Mouse (Mus musculus): ENCODE data around the gene Ttbk2.

The Ttbk2 gene

DNA sequence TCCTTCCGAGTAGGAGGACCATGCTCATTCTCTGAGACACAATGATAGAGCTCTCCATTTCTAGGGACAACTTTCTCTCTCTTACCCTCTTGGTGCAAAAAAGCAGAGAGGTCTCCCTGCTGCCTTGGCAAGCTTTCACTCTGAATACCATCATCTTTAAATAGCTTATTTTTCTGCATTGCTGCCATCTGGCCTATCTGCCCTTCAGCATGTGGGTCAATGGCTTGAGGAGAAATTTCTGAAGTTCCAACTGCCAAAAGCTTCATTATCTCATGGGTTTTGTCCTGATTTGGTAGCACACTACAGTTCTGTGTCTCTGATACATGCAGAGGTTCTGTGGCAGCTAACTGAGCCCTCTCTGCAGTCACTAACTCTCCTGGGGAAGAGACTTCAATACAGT, 104.9 kb downstream of the Ttbk2 start:
- no peak for DNase-seq (ENCODE audit: low spot score)

DNA sequence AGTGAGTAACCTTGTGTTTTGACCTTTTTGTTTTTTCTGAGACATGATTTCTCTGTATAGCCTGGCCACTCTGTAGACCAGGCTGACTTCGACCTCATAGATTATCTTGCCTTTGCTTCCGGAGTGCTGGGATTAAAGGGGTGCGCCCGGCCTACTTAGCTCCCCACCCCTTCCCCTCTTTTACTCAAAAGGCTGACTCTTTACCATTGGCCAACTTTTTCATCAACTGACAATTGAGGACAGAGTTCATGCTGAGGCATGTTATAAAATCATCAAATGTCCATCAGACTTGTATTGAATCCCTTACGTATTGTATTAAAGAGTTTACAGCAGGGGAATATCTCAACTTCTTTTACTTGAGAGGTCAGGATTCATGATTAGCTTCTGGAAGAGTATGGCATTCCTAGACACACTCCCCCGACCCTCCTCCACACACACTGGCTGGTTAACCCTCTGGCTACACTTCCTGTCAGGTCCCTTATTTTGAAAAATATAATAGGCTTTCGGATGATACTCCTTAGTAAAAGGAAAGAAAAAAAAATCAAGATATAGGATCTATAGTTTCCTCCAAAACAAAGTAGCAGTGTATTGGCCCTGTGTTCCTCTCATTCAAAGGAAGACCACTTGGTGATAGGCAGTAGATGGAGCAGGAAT, 118.4 kb downstream of the Ttbk2 start:
- DNase-seq (ENCODE audit: low spot score): no peak

DNA sequence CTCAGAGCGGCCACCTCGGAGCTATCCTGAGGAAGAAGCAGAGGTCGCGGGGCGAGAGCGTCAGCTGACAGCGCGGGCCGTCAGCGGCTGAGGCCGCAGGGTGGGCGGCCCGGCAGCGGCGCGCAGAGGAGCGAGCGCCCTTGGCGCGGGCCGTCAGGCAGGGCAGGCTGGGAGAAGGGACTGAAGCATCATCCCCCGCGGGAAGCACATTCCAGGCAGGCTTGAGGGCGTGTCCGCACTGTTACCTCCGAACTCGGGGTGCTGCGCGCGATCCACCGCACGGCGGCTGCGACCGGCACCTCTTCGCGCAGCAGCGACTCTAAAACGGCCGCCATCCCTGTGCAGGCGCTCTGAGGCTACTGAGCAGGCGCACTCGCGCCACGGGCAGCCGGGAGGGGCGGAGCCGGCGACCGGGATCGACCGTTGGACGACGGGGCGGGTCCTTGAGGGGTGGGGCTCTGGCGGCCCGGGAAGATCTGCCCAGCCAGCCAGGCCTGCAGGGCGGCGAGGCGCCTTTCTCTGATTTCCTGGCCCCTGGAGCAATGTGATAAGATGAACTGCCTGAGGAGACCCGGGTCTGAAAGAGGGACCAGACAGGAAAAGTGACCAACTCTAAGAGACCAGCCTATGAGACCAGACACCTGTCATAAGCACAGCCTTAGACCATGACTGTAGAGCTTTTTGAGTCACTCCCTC, 119.1 kb downstream of the Ttbk2 start:
- DNase-seq (ENCODE audit: low spot score): peak; percentile 93

DNA sequence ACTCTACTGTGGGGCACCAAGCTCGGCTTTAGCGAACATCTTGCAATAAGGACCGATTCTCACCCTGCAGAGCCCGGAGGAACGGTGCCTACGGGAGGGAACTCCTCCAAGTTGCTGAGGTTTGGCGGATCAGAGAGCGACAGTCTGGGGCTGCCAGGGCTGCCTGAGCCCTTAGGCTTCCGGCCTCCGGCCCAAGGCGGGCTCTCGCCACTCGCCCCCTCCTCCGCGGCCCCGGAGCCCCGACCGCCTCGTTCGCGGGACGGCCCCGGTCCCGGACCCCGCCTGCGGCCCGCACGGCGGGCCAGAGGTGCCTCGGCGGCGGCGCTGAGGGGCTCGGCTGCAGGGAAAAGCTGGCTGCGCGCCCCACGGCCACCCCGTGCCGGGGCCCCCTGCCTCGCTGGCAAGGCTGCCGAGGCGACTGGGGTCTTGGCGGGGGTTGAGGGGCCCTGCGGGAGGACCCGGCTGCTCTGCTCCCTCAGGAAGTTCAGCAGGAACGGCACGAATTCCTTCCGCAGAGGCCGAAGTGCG, 119.7 kb downstream of the Ttbk2 start:
- DNase-seq (ENCODE audit: low spot score): peak; percentile 34

DNA sequence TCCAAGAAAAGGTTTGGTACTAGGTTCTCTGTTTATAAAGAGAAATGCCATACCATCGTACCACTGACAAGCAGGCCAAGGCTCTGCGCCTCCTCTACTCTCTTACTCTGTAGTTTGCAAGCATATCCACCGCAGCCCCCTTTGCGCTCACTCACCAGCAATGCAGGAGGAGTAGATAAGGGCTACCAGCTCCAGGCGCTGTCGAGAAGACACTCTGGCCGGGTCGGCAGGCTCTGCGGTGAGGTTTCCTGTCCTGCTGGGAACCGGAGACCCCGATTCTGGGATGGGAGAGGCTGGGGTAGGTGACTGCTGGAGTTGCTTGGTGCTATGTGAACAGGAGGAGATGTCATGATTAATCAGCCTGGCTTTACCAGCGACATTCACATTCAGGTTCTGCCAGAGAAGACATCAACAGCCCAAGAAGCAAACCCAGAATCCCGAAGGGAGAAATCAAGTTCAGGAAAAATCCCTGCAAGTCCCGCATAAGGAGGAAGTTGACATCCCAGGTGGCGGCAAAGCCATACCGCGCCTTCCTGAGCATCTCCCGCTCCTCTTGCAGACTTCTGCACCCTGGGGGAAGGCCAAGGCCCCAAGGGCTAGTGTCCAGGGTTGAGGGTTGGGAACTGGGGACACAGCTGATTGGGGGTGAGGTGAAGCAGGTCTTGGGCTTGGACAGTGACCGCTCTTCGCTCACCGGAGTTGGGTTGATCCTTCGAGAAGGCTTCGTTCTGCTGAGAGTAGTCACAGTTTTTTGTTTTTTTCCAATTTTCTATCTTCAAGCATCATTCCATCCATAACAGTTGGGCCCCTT, 120.4 kb downstream of the Ttbk2 start:
- peak; percentile 52 for DNase-seq (ENCODE audit: low spot score)

DNA sequence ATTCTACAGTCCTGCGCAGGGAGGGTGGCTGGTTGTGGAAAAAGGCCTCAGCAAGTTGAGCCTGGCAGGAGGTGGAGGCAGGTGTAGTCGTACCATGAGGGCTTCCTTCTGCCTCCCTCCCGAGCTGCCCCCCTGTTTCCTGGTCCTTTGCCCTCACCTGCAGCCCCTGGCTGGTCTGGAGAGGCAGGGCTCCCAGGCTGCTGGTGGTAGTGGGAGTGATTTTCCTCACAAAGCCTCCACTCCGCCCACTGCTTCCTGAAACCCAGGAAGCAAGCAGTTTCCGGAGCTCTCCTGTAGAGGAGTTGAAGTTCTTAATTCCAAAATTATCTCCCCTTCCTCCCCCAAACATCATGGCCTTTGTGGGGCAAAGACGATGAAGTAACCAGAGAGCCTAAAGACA, 126.2 kb downstream of the Ttbk2 start:
- DNase-seq (ENCODE audit: low spot score): no peak

DNA sequence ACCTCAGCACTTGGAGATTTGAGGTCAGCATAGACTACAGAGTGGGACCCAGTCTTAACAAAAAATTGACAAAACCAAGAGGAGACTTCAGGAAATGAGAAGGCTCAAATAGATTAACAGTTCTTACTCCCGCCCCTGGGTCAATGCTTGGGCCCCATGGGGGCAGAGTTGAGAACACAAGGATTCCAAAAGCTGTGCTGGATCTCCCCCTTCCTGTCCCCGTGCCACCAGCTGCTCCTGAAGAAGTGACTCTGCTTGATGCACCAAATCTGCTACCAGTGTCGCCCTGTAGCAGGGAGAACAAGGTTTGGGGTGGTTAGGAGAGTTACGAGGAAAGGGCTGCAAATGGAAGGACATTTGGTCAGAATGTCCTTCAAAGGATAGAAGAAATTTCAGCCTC, 126.8 kb downstream of the Ttbk2 start:
- DNase-seq (ENCODE audit: low spot score): no peak

DNA sequence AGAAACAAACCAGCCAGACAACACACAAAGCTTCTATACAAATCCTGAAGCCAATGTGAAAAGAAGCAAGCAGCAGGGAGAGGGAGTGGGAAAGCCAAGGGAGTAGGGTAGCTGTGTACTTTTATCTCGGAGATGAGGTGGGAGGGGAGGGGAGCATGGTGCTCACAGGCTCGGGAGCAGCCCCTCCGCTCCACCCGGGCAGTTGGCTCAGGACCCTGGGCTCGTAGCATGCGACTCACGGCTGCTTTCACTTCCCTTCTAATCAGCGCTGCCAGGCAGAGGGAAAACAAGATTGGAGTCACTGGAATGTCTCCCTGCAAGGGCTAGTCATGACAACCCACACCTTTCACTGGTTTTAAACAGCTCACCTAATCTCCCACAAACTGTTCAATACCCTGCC, 127.9 kb downstream of the Ttbk2 start:
- no peak for DNase-seq (ENCODE audit: low spot score)

DNA sequence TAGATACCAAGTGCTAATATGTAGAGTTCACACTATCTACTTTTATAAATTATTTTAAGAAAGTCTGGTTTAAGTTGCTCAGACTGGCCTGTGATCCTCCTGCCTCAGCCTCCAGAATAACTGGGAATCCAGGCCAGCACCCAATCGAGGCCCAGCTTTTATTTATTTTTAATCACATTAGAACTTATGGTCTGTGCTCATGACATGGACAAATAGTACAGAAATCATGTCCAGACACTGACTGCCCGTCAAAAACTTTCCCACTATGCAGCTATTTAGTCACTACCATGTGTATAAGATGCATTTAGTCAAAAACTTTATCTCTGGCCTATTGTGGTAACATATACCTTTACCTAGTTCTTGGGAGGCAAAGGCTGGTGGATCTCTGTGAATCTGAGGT, 128.5 kb downstream of the Ttbk2 start:
- DNase-seq (ENCODE audit: low spot score): no peak

DNA sequence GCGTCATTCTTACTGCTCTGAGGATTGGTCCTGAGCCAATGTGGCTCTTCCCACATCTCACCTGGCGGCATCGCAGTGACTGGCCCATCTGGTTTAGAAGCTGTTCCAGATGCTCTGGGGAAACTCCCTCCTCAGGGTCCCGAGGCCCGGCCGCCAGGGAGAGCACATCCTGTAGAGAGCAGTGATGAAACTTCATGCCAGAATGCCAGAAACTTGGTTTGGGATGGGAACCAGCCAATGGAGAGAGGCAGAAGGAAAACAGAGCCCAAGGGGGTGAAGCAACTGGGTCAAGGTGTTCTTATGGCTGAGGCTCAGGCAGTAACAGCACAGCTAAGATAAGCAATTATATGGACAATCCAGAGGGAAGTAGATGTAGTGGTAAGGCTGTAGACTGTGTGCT, 129.6 kb downstream of the Ttbk2 start:
- DNase-seq (ENCODE audit: low spot score): no peak

DNA sequence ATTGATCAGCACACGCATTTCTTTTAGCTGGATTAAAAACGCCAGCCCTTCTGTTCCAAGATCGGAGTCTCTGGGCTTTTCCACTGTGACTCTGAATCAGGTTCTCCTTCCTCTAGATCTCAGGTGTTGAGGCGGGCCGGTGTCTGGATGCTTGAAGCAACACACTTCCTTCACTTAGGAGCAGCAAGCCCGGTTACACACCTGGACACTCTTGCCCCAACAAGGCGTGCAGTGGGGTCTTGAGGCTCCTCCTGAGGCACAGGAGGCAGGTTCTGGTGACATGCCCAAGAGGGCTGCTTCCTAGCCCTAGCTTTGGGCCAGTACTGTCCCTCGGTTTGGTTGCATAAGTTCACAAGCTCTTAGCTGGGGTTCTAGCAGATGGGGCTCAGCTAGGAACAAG, 131.9 kb downstream of the Ttbk2 start:
- DNase-seq (ENCODE audit: low spot score): no peak

DNA sequence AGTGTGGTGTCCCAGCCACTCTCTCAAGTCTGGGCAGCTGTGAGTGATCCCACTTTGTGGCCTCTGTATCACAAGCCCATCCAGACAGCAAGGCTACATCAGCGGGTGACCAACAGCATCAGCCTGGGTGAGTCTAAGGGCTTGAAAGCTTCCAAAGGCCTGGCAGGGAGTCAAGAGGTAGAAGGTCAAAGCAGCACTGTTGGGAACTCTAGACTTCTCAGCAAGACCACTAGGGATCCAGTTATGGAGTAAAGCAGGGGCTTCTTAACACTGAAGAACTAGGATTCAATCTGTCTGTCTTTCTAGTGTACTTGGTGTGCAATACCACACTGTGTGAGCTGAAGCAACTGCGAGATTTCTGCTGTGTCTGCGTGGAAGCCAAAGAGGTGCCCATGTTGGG, 137.0 kb downstream of the Ttbk2 start:
- DNase-seq (ENCODE audit: low spot score): no peak

DNA sequence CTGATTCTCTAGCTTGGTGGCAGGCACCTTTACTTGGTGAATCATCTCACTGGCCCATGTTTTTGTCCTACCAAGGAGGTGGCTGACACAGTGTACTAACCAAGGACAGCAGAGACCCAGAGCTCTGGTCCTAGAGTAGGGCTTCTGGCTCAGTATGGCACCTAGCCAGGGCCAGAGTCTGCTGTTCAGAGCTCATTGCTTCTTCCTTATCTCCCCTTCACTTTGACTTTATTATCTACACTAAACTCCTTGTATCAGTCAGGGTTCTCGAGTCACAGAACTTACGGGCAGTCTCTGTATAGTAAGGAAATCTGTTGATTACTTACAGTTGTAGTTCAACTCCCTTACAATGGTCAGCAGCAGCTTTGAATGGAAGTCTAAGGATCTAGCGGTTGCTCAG, 139.5 kb downstream of the Ttbk2 start:
- no peak for DNase-seq (ENCODE audit: low spot score)

DNA sequence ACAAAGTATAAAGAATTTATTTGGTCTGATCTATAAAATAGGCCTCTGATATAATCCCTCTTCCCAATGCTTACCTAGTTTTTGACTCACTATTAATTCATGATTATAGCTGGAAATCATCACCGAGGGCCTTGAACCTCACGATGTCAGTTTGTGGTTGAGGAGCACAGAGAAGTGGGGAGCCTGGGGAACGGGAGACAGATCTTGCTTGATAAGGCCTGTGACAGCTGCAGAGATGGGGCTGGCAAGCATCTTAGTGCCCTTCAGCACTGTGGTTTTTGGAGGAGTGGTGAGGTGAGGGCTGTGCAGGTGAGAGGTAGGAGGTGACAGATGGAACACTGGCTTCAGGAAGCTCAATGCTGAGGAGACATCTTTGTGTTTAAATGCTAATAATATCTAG, 140.2 kb downstream of the Ttbk2 start:
- no peak for DNase-seq (ENCODE audit: low spot score)

DNA sequence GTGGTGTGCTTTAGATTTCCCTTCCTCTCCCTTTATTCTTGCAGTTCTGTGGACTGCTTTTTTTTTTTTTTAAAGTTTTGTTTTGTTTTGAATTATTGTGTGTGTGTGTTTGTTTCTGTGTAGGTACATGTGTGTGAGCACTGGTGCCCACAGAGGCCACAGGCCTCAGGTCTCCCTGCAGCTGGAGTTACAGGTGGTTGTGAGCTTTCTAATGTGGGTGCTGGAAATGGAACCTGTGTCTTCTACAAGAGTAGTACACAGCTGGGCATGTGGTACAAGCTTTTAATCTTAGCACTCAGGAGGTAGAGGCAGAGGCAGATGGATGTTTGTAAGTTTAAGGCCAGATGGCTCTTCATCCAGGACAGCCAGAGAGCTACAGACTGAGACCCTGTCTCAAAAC, 143.4 kb downstream of the Ttbk2 start:
- DNase-seq (ENCODE audit: low spot score): no peak

DNA sequence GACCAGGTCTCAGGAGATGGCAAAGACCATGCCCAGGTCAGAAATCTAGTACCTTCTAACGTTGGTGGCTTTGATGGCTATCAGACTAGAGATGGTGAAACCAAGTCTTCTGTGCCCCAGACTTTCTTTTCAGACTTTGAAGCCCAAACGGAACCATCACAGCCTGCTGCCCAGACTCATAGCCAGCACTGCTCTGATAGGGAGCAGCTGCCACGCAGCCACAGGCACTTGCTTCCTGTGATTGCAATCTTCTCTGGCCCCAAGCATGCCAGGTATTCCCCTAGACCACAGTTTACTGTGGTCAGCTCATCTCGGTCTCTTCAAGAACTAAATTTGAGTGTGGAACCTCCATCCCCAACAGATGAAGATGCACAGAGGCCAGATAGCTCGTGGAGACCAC, 147.7 kb downstream of the Ttbk2 start:
- DNase-seq (ENCODE audit: low spot score): no peak

DNA sequence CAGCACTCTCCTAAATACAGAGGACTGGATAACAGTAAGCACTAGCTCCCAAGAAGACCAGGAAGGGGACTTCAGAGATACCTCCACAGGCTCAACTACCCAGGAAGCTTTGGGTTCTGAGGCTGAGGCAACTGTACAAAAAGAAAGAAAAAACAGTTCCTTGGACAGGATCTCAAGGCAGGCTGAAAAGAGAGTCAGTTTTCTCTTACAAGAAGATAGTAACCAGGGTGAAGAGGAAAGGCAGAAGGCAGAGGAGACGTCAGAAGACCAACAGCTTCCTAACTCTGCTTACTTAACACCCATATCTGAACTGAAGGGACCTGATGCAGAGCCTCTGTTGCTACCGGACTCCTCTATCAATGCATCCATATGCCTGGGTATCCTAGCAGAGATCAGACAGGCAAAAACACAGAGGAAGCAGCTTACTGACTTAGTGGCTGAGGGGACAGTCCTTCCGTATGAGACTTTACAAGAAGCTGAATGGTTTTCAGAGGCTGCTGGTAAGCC, 150.0 kb downstream of the Ttbk2 start:
- no peak for DNase-seq (ENCODE audit: low spot score)

DNA sequence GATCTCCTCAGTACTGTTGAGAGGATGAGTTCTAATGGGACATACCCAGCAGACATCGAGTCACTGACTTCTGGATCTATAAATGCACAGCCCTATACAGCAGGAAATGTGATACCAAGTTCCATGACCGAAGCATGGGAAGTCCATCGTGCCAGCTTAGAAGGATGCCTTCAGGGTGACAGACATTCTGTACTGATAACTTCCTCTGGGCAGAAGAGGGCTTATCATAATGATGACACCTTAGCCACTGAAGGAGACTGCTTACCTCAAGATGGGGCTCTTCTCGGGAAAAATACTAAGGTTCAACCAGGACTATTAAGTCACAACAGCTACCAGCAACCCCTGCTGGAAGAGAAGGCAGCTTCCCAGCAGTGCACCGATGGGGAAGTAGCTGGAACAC, 152.6 kb downstream of the Ttbk2 start:
- DNase-seq (ENCODE audit: low spot score): peak; percentile 50

Data from c-Kit-positive CD71-positive TER-119-positive erythroid progenitor cells, embryonic 14.5 days (primary cell).